Mouse (Mus musculus): ENCODE results near the gene Abhd16a.

- TF ChIP-seq CTCF (IDR thresholded peaks at IDR 0.05; ENCODE audit: borderline replicate concordance, insufficient read depth, low read length) (peak; percentile 37; the same call in 1 of the 2 replicates), POLR2A (IDR thresholded peaks at IDR 0.05; ENCODE audit: low read depth, low read length) (no peak)
Measured at GRCm38 (mm10) chr17:35077786-35078233, 11.3 kb upstream of the Abhd16a start, which contains the start of gene Ly6g6d.

Measured in embryonic fibroblast, embryonic 13.5 days (primary cell).